ENCODE assay signal across 15 mouse cellular contexts in the genomic region with DNA sequence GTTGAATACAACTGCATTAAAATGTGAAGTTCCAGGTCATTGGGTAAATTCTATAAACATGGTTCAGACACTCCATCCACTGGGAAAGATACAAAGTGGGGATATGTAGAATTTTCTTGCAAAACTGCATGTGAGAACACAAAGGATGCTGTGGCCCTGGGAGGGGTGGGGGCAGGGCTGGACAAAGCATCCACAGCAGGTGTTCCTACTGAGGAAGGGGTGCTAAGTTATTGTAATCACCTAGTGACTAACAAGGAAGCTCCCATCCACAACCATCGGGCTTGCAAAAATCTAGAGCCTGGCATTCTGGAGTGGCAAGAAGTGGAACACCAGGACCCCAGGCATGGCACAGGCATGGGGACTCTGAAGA.
A peak's percentile ranks its signal among the peaks of the same experiment; 100 is the strongest.
DNase-seq lines count a peak whose midpoint lies in the region; ATAC-seq and TF ChIP-seq lines count a peak whose summit lies in the region.
"Had no signal": no experiment of that assay in that cellular context is flagged by ENCODE, and none has a peak within 500 bp of the region (broad histone marks: within the 10 kb centered on the region; RNA-seq: fewer than 3 reads in every experiment).

No protein-coding gene starts in this region.

- H3K9ac ChIP-seq in midbrain, embryonic 13.5 days (replicated peaks): no peak overlapping the region
- no peak overlapping the region for H3K9ac ChIP-seq in lung, postnatal 0 days (replicated peaks; ENCODE audit: low read depth)
- H3K9ac ChIP-seq: kidney, embryonic 15.5 days; liver, postnatal 0 days had no signal

- no peak for TF ChIP-seq POLR2A in cerebellum, adult 2 months (IDR thresholded peaks at IDR 0.05; ENCODE audit: borderline replicate concordance, insufficient read depth, low read length)

- DNase-seq in cerebellum, adult 2 months: no peak
- DNase-seq in layer of hippocampus, adult 2 months (ENCODE audit: low spot score in 2 of 2): no peak
- no peak for DNase-seq in layer of hippocampus, adult 9-11 months
- no peak for DNase-seq in embryonic facial prominence, embryonic 10.5 days (ENCODE audit: low spot score)
- DNase-seq in lung, postnatal 0 days (ENCODE audit: low spot score): no peak
- DNase-seq in kidney, postnatal 10 days: no peak
- DNase-seq: heart, postnatal 4 days; liver; liver, postnatal 0 days had no signal

- no peak for ATAC-seq in cerebellum, adult (ENCODE audit: insufficient number of reproducible peaks, low FRiP score, low TSS enrichment)
- no peak for ATAC-seq in midbrain, embryonic 13.5 days
- ATAC-seq in lung, postnatal 0 days: no peak
- ATAC-seq: CD4-positive, CD25-positive, alpha-beta regulatory T cell, adult 4 months; intestine, embryonic 16.5 days; liver, postnatal 0 days had no signal

- H3K4me1 ChIP-seq in cerebellum, adult 2 months (ENCODE audit: control insufficient read depth, insufficient read depth, low read length): peaks cover 50% of the 10 kb centered on the region
- H3K4me1 ChIP-seq in embryonic facial prominence, embryonic 10.5 days: peaks cover 82% of the 10 kb centered on the region
- peaks cover 55% of the 10 kb centered on the region for H3K4me1 ChIP-seq in midbrain, embryonic 13.5 days (replicated peaks)
- peaks cover 7% of the 10 kb centered on the region; the same call in 1 of the 2 replicates for H3K4me1 ChIP-seq in lung, postnatal 0 days (ENCODE audit: insufficient read depth, low read depth, low read length)

- H3K27me3 ChIP-seq in cerebellum, adult 2 months (ENCODE audit: control insufficient read depth, insufficient read depth, low read length): no peaks in the 10 kb centered on the region
- no peaks in the 10 kb centered on the region for H3K27me3 ChIP-seq in embryonic facial prominence, embryonic 10.5 days (replicated peaks; ENCODE audit: low read depth, poor library complexity, severe bottlenecking)
- no peaks in the 10 kb centered on the region for H3K27me3 ChIP-seq in midbrain, embryonic 13.5 days
- no peaks in the 10 kb centered on the region for H3K27me3 ChIP-seq in lung, postnatal 0 days (replicated peaks; ENCODE audit: insufficient read depth, low read length)
- H3K27me3 ChIP-seq: heart, embryonic 13.5 days; kidney, embryonic 15.5 days had no signal

- H3K9me3 ChIP-seq in embryonic facial prominence, embryonic 10.5 days: no peaks in the 10 kb centered on the region
- no peaks in the 10 kb centered on the region for H3K9me3 ChIP-seq in midbrain, embryonic 13.5 days
- no peaks in the 10 kb centered on the region for H3K9me3 ChIP-seq in lung, postnatal 0 days (ENCODE audit: low read length)
- H3K9me3 ChIP-seq: heart, embryonic 13.5 days; kidney, embryonic 15.5 days had no signal

- 82% methylated on average over 1 of the region's 1 CpGs for WGBS in cerebellum, adult 2 months
- WGBS in embryonic facial prominence, embryonic 10.5 days: 58% methylated on average over 1 of the region's 1 CpGs
- WGBS in midbrain, embryonic 13.5 days: 22% methylated on average over 1 of the region's 1 CpGs
- 85% methylated on average over 1 of the region's 1 CpGs for WGBS in lung, postnatal 0 days

- H3K27ac ChIP-seq in cerebellum, adult 2 months (ENCODE audit: insufficient read depth, low read length): peak overlapping the region; percentile 75
- H3K27ac ChIP-seq in layer of hippocampus, adult 2 months: peak overlapping the region; percentile 83
- peak overlapping the region; percentile 49 for H3K27ac ChIP-seq in embryonic facial prominence, embryonic 10.5 days (replicated peaks)
- H3K27ac ChIP-seq in midbrain, embryonic 13.5 days: peak overlapping the region; percentile 63
- H3K27ac ChIP-seq in lung, postnatal 0 days (ENCODE audit: low read length): no peak overlapping the region
- H3K27ac ChIP-seq: heart, embryonic 13.5 days; kidney, embryonic 15.5 days had no signal

- TF ChIP-seq CTCF in cerebellum, adult 2 months (IDR thresholded peaks at IDR 0.05; ENCODE audit: borderline replicate concordance, insufficient read depth, low read depth, low read length): no peak
- TF ChIP-seq CTCF in layer of hippocampus, adult 2 months (conservative IDR thresholded peaks at IDR 0.05): no peak
- no peak for TF ChIP-seq CTCF in lung, postnatal 0 days (IDR thresholded peaks at IDR 0.05)

- no peak overlapping the region for H3K4me3 ChIP-seq in cerebellum, adult 2 months (replicated peaks; ENCODE audit: insufficient read depth, low read depth, low read length)
- H3K4me3 ChIP-seq in layer of hippocampus, adult 2 months: no peak overlapping the region
- no peak overlapping the region for H3K4me3 ChIP-seq in embryonic facial prominence, embryonic 10.5 days
- H3K4me3 ChIP-seq in midbrain, embryonic 13.5 days (replicated peaks): no peak overlapping the region
- no peak overlapping the region for H3K4me3 ChIP-seq in lung, postnatal 0 days (ENCODE audit: low read depth, low read length)
- H3K4me3 ChIP-seq: heart, embryonic 13.5 days; kidney, embryonic 15.5 days had no signal

- TF ChIP-seq EP300 in lung, postnatal 0 days (IDR thresholded peaks at IDR 0.05): no peak

- H3K36me3 ChIP-seq in embryonic facial prominence, embryonic 10.5 days (replicated peaks): no peaks in the 10 kb centered on the region
- no peaks in the 10 kb centered on the region for H3K36me3 ChIP-seq in midbrain, embryonic 13.5 days
- no peaks in the 10 kb centered on the region for H3K36me3 ChIP-seq in lung, postnatal 0 days (ENCODE audit: insufficient read depth, low read length)
- H3K36me3 ChIP-seq: heart, embryonic 13.5 days; kidney, embryonic 15.5 days had no signal

- no peak overlapping the region for H3K4me2 ChIP-seq in midbrain, embryonic 13.5 days (replicated peaks)
- H3K4me2 ChIP-seq in lung, postnatal 0 days (replicated peaks; ENCODE audit: low read depth, low read length): no peak overlapping the region
- H3K4me2 ChIP-seq: heart, embryonic 13.5 days; kidney, embryonic 15.5 days had no signal
